Mouse (Mus musculus) embryonic fibroblast, embryonic 13.5 days (primary cell): ENCODE results near the gene Cry1.

Experiments used
- CTCF ChIP-seq: IDR thresholded peaks from 2 replicates; pipeline ENCODE4 v1.5.1; 2011; ENCODE audit warnings: mild to moderate bottlenecking, control low read depth, low read length, moderate library complexity, borderline replicate concordance; ENCODE audit not compliant: insufficient read depth
- POLR2A ChIP-seq: IDR thresholded peaks from 2 replicates; pipeline ENCODE4 v1.6.1; 2011; ENCODE audit warnings: low read depth, mild to moderate bottlenecking, control low read depth, low read length, moderate library complexity

- TF ChIP-seq CTCF (no peak), POLR2A (no peak)
These were observed 2.1 kb downstream of the Cry1 start for GRCm38 (mm10) chr10:85182766-85183165.
